Mouse (Mus musculus) megakaryocyte, adult 5-6 weeks (primary cell): Measurements from ENCODE around the gene Arhgap40. TPM values are rescaled to one million over a fixed set of nuclear protein-coding genes. Genes with fewer than 3 reads are reported as not detected.
A peak's percentile ranks its signal among the peaks of the same experiment; 100 is the strongest.

Source experiments
- ATAC-seq: 2 replicates; pipeline ENCODE4 v1.8.0; 2016; ENCODE audit warnings: mild to moderate bottlenecking, inconsistent platforms; ENCODE audit not compliant: poor library complexity, severe bottlenecking
- total RNA-seq, 2 experiments: library from RNA; stranded (forward) in 1 of 2; stranded (reverse) in 1 of 2; fragments of 153-499, 151-499 nt in 1 of 2; fragments of 221-1000, 200-1000 nt in 1 of 2; gene quantifications; 2 replicates each; pipeline versions ENCODE4 v1.2.3 to v1.2.4; 2015 to 2017

Arhgap40 gene
- total RNA-seq, 2 experiments from 2014 or later = not detected

- peak; percentile 91 for ATAC-seq
Measured at GRCm38 (mm10) chr2:158546751-158547150, 34.2 kb downstream of the Arhgap40 start.

GRCm38 (mm10) chr2:158550067-158550466, 37.5 kb downstream of the Arhgap40 start:
- peak; percentile 79 for ATAC-seq

DNA sequence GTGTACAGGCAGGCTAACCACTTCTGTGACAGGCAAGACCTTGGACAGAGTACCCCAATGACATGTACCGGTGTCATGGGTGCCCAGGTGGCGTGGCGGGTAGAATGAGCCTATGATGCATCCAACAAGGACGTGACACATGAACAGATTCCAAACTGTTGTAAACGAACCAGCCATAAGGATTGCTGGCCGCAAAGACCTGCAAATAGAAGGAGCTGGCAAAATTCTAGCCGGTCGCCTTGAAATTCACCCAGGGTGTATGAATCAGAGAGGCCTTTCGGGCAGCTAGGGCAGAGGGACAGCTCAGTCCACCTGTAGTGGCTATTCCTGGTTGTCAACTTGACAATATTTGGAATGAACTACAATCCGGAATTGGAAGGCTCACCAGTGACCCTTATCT, 41.8 kb downstream of the Arhgap40 start:
- ATAC-seq = no peak

- ATAC-seq = no peak
Measured at GRCm38 (mm10) chr2:158555252-158555651, 42.7 kb downstream of the Arhgap40 start.

GRCm38 (mm10) chr2:158555812-158556211, 43.2 kb downstream of the Arhgap40 start:
- ATAC-seq = 0 out of 2 replicates have a peak, but pooled peaks have one; percentile 11

DNA sequence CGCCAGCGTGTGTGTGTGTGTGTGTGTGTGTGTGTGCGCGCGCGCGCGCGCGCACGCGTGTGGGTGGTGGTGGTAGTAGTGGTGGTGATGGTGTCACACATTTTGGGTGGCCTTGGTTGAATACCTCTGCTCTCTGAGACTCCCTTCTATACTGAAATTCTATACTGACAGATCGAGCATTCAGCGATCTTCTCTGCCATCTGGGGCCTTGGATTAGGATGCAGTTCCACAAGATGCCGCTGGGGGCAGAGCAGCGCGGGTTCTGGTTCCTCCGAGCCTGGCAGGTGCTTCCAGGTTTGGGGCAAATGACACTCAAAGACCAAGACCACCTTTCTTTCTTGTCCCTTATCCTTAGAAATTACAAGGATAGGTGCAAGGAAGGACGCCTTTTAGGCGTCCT, 43.6 kb downstream of the Arhgap40 start:
- peak; percentile 95 for ATAC-seq

DNA sequence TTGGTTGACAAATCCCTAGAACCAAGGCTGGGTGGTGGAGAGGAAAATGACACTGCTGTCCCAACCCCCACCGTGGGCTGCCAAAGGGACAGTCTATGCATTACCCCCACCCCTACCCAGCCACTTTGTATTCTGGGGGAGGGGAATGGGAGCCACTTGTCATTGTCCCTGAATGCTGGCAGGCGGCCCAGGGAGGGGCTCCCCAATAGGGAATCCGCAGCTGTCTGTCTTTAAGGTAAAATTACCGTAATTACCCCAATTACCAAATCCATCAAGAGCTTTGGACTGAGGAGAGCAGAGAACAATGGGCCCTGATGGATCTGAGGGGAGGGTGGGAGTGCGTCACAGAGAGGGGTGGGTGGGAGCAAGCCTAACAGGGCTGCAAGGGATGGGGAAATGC, 44.2 kb downstream of the Arhgap40 start:
- ATAC-seq = no peak

- ATAC-seq = no peak
Measured at GRCm38 (mm10) chr2:158559945-158560344, 47.3 kb downstream of the Arhgap40 start.

GRCm38 (mm10) chr2:158560801-158561200, 48.2 kb downstream of the Arhgap40 start:
- ATAC-seq = no peak

DNA sequence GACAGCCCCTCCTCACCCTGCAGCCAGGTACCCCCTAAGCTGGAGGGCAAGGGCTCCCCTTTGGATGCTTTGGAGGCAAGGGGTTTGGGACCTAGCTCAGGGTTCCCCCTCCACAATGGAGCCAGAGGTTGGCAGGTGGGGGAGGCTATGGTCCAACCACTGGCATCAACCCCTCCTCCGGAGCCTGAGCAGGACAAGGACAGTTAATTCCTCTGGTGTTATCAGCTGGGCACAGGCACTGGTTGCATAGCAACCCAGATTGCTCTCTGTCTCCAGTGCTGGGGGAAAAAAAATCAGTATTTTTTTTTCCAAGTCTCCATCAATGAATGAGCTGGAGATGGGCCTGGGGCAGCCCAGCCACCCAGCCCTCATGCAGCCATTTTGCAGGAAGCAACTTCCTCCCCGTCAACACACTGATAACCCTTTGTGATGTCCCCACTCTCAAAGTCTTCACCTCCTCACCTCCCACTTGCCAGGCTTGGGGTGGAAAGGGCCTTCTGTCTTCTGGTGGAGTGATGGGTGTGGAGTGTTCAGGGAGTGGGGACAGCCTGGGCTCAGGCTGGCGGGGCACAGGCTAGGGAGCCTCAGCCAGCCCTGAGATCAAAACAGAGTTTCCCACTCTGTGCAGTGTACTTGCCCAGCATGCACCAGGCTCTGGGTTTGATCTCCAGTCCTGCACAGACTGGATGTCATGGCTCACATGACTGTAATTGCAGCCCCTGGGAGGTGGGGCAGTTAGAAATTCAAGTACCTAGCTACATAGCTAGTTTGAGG, 49.0 kb downstream of the Arhgap40 start:
- ATAC-seq = no peak

DNA sequence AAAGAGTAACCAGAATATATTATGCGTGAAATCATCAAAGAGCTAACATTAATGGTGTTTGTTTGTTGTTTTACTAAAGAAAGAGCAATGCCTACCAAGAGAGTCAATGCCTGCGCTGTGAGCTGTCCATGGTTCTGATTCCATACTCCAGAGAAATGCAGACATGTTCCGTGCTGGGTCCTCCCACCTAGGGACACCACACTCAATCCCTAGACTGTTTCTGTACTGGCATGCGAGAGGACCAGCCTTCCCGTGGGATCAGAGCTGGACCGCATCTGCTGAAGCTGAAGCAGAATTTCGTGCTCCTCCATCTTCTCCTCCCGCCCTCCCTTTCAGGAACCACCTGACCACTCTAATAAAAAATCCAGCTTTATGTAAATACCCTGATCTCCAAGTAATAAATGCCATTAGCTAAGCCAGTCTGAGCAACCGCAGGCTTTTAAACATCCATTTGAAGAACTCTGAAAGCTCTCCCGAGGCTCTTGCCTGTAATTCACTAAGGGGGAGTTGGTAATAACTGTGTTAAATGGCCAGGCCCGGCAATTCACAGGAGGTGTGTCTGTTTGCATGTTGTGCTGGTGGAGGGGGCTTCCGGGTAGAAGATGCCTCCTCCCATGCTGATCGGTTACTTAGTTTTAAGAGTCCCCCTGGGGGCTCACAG, 58.0 kb downstream of the Arhgap40 start:
- ATAC-seq = no peak

GRCm38 (mm10) chr2:158579979-158580378, 67.4 kb downstream of the Arhgap40 start:
- no peak for ATAC-seq

GRCm38 (mm10) chr2:158584621-158585358, 72.2 kb downstream of the Arhgap40 start:
- ATAC-seq = no peak

- ATAC-seq = no peak
Measured at GRCm38 (mm10) chr2:158588524-158589271, 76.1 kb downstream of the Arhgap40 start.

GRCm38 (mm10) chr2:158590495-158590894, 77.9 kb downstream of the Arhgap40 start:
- ATAC-seq = no peak

- no peak for ATAC-seq
Measured at GRCm38 (mm10) chr2:158591286-158591685, 78.7 kb downstream of the Arhgap40 start.

DNA sequence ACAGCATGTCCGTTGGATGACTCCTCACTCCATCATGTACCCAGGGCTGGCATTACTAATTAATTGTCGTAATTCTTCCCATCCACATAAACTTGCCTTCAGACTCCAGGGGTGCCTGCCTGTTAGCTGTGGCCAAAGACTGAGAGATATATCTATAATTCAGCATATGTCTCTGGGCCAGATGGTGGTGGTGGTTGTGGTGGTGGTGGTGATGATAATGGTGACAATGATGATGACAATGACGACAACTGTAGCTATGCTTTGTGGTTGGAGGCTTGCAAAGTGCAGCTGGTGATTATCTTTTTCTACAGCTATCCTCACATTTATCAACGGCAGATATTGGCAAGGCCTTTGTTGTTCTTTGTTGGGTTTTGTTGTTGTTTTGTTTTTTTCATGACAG, 80.8 kb downstream of the Arhgap40 start:
- ATAC-seq = no peak

DNA sequence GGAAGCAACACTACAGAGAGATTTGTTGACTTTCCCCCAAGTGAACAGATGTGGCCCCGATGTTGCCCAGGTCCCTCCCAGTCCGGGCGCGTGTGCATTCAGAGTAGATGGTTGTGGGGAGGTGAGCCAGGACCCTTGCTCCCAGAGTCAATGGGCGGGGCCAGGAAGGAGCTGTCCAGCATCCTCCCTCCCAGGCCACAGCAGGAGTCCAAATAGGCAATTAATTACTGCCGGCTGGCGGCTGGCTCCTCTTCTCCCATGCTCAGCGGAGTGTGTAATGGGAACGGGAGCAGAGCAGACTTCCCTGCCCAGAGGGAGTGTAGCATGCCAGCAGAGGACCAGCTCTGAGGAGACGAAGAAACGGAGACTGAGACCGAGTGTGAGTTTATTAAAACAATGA, 82.5 kb downstream of the Arhgap40 start:
- no peak for ATAC-seq

DNA sequence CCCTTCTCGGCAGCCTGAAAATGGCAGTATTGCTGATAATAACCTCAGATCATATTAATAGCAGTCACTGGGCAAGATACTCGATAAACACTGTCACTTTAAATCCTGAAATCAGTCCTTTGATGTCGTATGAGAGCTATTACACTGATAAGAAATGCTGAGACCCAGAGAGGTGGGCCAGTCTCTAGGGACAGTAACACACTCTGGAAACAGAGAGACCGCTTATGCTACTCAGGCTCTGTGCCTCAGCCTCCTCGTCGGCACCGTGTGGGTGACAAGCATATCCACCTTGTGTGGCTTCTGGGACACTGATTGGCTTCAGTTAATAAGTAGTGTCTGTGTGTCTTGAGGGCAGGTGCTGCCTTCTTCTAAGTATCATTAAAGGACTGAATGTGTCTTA, 83.0 kb downstream of the Arhgap40 start:
- ATAC-seq = no peak

GRCm38 (mm10) chr2:158596803-158597202, 84.2 kb downstream of the Arhgap40 start:
- peak; percentile 80 for ATAC-seq
